Mouse (Mus musculus) kidney, embryonic 16.5 days (tissue): Measurements from ENCODE around the gene Ltbp2. TPM values are rescaled to one million over a fixed set of nuclear protein-coding genes. Genes with fewer than 3 reads are reported as not detected.

Experiments
- ATAC-seq: fragments of 200-750 bp; cut with Nextera tagmentation; 2 replicates; pipeline ENCODE4 v1.8.0; 2017; ENCODE audit warnings: moderate TSS enrichment; ENCODE audit not compliant: low FRiP score, low TSS enrichment
- H3K27ac ChIP-seq: fragments of 300-500 bp; sonication (generic); 2 replicates; pipeline ENCODE4 v1.5.1; 2014; ENCODE audit warnings: low read length
- H3K27me3 ChIP-seq: fragments of 300-500 bp; sonication (generic); 2 replicates; pipeline ENCODE4 v1.6.1; 2014; ENCODE audit warnings: low read length, control low read depth, mixed read lengths; ENCODE audit not compliant: insufficient read depth
- H3K36me3 ChIP-seq: fragments of 300-500 bp; sonication (generic); 2 replicates; pipeline ENCODE4 v1.6.1; 2014; ENCODE audit warnings: low read length, control low read depth, mixed read lengths; ENCODE audit not compliant: insufficient read depth
- H3K4me1 ChIP-seq: fragments of 300-500 bp; sonication (generic); 2 replicates; pipeline ENCODE4 v1.6.1; 2014; ENCODE audit warnings: low read length, control low read depth, mixed read lengths; ENCODE audit not compliant: insufficient read depth
- H3K4me2 ChIP-seq: fragments of 300-500 bp; sonication (generic); replicated peaks from 2 replicates; pipeline ENCODE4 v1.6.1; 2014; ENCODE audit warnings: low read depth, low read length
- H3K4me3 ChIP-seq: fragments of 300-500 bp; sonication (generic); 2 replicates; pipeline ENCODE4 v1.5.1; 2014; ENCODE audit warnings: mild to moderate bottlenecking, low read length
- H3K9ac ChIP-seq: fragments of 300-500 bp; sonication (generic); replicated peaks from 2 replicates; pipeline ENCODE4 v1.6.1; 2014; ENCODE audit warnings: low read length
- H3K9me3 ChIP-seq: fragments of 300-500 bp; sonication (generic); 2 replicates; pipeline ENCODE4 v1.6.1; 2016; ENCODE audit warnings: low read length, control low read depth
- WGBS: fragments of 180-500 bp; shearing (Covaris S2); extraction: QIAGEN DNeasy Blood & Tissue Kit; methylation state at CpG from one replicate; pipeline ENCODE4 v1.1.7; 2014; 5-methylcytosine and 5-hydroxymethylcytosine counted together
- polyA plus RNA-seq: library from polyadenylated mRNA; unstranded; fragments of >200 nt; fragmentation: Nextera tagmentation; extraction: Ambion mirVana; gene quantifications from 2 replicates; pipeline ENCODE4 v1.2.1, GENCODE M21; 2015

Gene Ltbp2
- polyA plus RNA-seq, 1 experiment from 2014 or later: 0.89 TPM

- Histone ChIP-seq H3K9me3 (no peaks in the 10 kb centered on the region), H3K27ac (no peak overlapping the region), H3K36me3 (no peaks in the 10 kb centered on the region), H3K4me2 (no peak overlapping the region), H3K9ac (no peak overlapping the region), H3K4me3 (no peak overlapping the region), H3K27me3 (no peaks in the 10 kb centered on the region), H3K4me1 (no peaks in the 10 kb centered on the region)
- WGBS: 75% methylated on average over 12 of the region's 12 CpGs
- ATAC-seq: no peak
Measured at GRCm38 (mm10) chr12:84907024-84907626, 30.8 kb upstream of the Ltbp2 start.

DNA sequence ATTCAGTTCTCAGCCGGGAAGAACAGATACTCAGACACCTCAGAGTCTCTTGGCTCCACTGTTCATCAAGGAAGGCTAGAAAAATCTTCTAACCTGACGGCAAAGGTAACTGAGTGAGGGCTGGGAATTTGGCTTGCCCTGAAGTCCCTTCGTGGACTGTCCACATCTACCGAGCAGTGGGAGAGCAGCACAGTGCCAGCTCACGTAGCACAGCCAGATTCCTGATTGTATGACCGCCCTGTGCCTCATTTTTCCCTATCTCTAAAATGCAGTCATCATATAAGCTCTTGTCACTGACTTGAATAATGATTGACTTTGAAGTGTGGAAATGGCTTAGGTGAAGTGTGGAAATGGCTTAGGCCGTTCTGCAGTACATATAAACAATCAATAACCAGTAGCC, 28.1 kb upstream of the Ltbp2 start:
- WGBS: 74% methylated on average over 7 of the region's 7 CpGs
- Histone ChIP-seq H3K4me2 (no peak overlapping the region), H3K27me3 (no peaks in the 10 kb centered on the region), H3K4me3 (no peak overlapping the region), H3K9me3 (no peaks in the 10 kb centered on the region), H3K27ac (no peak overlapping the region), H3K4me1 (no peaks in the 10 kb centered on the region), H3K36me3 (no peaks in the 10 kb centered on the region), H3K9ac (no peak overlapping the region)
- no peak for ATAC-seq

DNA sequence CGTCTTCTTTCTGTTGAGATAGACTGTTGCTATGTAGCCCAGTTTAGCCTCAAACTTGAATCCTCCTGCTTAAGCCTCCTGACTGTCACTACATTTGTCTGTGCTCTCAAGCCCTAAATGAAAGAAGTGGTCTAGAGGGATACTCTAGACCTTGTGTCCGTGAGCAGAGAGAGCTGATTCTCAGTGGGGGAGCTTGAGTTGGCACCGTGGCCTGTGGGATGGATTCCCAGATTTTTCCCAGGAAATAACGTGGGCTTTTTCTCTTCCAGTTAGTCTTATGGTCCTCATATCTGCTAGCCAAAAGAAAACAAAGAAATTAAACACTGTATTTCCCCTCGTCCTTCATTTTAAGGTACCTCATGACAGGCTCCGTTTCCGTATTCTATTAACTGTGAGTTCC, 24.0 kb upstream of the Ltbp2 start:
- no peaks in the 10 kb centered on the region for H3K27me3 ChIP-seq
- no peak overlapping the region for H3K4me2 ChIP-seq
- H3K27ac ChIP-seq: no peak overlapping the region
- WGBS: 78% methylated on average over 7 of the region's 7 CpGs
- H3K36me3 ChIP-seq: no peaks in the 10 kb centered on the region
- H3K4me1 ChIP-seq: no peaks in the 10 kb centered on the region
- H3K4me3 ChIP-seq: no peak overlapping the region
- no peaks in the 10 kb centered on the region for H3K9me3 ChIP-seq
- no peak for ATAC-seq
- H3K9ac ChIP-seq: no peak overlapping the region

DNA sequence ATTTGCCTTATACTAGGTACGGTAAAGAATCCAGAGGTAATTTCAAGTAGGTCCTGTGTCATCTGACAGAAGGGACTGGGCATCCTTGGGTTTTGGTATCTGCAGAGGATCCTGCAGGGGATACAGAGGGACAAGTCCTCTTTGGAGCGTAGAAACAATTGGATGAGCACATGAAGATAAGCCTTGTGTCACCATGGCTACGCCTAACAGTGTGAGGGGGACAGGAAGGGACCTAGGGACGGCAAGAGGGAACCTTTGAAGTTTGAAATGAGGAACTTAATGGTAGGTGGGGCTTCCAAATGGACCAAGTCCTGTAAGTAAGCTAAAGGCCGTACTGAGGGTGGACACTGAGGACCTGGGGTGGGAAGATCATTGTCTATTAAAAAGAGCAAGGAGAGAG, 21.0 kb upstream of the Ltbp2 start:
- no peak overlapping the region for H3K4me2 ChIP-seq
- ATAC-seq: no peak

DNA sequence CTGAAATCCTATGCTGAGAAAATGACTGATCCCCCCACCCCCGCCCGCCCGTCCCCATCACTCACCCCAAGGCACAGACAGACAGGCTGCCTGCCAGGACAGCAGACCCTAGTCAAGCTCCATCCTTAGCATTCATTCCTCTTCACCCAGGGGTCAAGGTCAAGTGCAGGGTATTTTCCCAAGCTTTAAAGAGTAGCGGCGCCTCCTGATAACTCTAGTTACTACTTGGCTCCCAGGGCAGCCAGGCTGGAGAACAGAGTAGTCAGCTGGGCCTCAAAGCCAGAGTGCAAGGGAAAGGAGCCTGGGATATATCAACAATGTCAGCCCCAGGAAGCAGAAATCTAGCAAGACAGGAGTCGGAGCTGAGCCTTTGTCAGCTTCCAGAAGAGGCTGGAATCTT, 19.9 kb upstream of the Ltbp2 start:
- H3K4me3 ChIP-seq: no peak overlapping the region
- no peak for ATAC-seq
- no peaks in the 10 kb centered on the region for H3K4me1 ChIP-seq
- no peak overlapping the region for H3K4me2 ChIP-seq
- H3K9me3 ChIP-seq: no peaks in the 10 kb centered on the region
- H3K27ac ChIP-seq: no peak overlapping the region
- no peak overlapping the region for H3K9ac ChIP-seq
- H3K27me3 ChIP-seq: no peaks in the 10 kb centered on the region
- 76% methylated on average over 6 of the region's 6 CpGs for WGBS
- H3K36me3 ChIP-seq: no peaks in the 10 kb centered on the region

More for the DNA sequence above, 21.0 kb upstream of the Ltbp2 start:
- no peak overlapping the region for H3K4me3 ChIP-seq
- H3K9ac ChIP-seq: no peak overlapping the region
- H3K27me3 ChIP-seq: no peaks in the 10 kb centered on the region
- H3K9me3 ChIP-seq: no peaks in the 10 kb centered on the region
- no peak overlapping the region for H3K27ac ChIP-seq
- WGBS: 65% methylated on average over 5 of the region's 5 CpGs
- no peaks in the 10 kb centered on the region for H3K4me1 ChIP-seq
- H3K36me3 ChIP-seq: no peaks in the 10 kb centered on the region

DNA sequence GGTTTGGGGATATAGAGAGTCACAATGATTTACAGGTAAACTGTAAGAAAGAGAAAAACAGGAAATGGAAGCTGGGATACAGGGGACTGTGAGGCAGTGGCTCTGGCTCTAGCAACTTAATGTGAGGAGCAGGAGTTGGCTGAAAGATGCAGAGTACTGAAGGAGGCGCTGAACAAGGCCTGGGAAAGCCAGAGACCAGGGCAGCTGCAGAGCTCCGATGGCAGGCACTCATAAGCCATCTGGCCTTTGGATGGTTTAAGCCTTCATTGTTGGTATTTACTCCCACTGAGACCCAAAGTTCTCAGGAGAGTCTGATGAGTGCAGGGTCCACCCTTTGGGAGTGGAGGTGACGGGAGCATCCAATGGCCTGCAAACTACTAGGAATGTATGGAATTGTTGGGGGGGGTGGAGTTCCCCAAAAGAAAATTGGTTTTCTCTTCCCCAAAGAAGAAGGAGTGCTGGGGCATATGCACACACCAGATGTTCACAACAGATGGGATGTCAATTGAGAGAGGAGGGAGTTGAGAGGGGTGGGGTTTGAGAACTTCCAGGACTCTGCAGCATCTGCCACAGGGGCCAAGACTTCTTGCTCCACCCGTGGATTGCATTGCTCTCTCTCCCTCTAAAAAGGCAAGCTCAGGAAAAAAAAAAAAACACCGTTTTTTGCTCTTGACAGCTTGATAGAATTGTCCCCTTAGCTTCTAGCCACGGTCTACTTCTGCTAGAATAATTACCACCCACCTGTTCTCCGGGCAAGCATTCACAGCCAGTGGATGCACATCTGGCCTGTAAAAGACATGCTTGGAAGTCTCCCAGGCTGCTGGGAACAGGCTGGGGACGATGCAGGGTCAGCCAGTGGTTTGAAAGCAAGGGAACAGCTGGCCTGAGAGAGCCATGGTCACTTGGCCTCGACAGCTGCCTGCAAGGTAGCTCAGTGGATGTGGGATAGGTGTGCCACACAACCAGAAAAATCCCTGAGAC, 17.6 kb upstream of the Ltbp2 start:
- H3K27me3 ChIP-seq: no peaks in the 10 kb centered on the region
- no peaks in the 10 kb centered on the region for H3K9me3 ChIP-seq
- H3K4me3 ChIP-seq: no peak overlapping the region
- peaks cover 7% of the 10 kb centered on the region; the same call in 1 of the 2 replicates for H3K4me1 ChIP-seq
- no peak overlapping the region for H3K9ac ChIP-seq
- ATAC-seq: no peak
- H3K27ac ChIP-seq: no peak overlapping the region
- WGBS: 40% methylated on average over 9 of the region's 9 CpGs
- no peaks in the 10 kb centered on the region for H3K36me3 ChIP-seq
- H3K4me2 ChIP-seq: no peak overlapping the region

GRCm38 (mm10) chr12:84890289-84890688, 14.0 kb upstream of the Ltbp2 start:
- WGBS: 42% methylated on average over 15 of the region's 15 CpGs
- H3K4me2 ChIP-seq: no peak overlapping the region
- H3K27ac ChIP-seq: no peak overlapping the region
- no peaks in the 10 kb centered on the region for H3K27me3 ChIP-seq
- peak; percentile 35; the same call in 1 of the 2 replicates for ATAC-seq
- H3K9me3 ChIP-seq: no peaks in the 10 kb centered on the region
- H3K9ac ChIP-seq: no peak overlapping the region
- H3K4me1 ChIP-seq: peaks cover 7% of the 10 kb centered on the region; the same call in 1 of the 2 replicates
- H3K4me3 ChIP-seq: no peak overlapping the region
- H3K36me3 ChIP-seq: no peaks in the 10 kb centered on the region

GRCm38 (mm10) chr12:84885107-84885876, 9.0 kb upstream of the Ltbp2 start:
- H3K4me1 ChIP-seq: peaks cover 3% of the 10 kb centered on the region; the same call in 1 of the 2 replicates
- H3K27me3 ChIP-seq: 0 out of 2 replicates have a peak, but pooled peaks cover 3% of the 10 kb centered on the region
- H3K36me3 ChIP-seq: no peaks in the 10 kb centered on the region
- no peak overlapping the region for H3K4me2 ChIP-seq
- H3K4me3 ChIP-seq: no peak overlapping the region
- WGBS: 65% methylated on average over 11 of the region's 11 CpGs
- 0 out of 2 replicates have a peak, but pooled peaks have one; percentile 27 for ATAC-seq
- no peak overlapping the region for H3K27ac ChIP-seq
- no peak overlapping the region for H3K9ac ChIP-seq
- H3K9me3 ChIP-seq: no peaks in the 10 kb centered on the region

DNA sequence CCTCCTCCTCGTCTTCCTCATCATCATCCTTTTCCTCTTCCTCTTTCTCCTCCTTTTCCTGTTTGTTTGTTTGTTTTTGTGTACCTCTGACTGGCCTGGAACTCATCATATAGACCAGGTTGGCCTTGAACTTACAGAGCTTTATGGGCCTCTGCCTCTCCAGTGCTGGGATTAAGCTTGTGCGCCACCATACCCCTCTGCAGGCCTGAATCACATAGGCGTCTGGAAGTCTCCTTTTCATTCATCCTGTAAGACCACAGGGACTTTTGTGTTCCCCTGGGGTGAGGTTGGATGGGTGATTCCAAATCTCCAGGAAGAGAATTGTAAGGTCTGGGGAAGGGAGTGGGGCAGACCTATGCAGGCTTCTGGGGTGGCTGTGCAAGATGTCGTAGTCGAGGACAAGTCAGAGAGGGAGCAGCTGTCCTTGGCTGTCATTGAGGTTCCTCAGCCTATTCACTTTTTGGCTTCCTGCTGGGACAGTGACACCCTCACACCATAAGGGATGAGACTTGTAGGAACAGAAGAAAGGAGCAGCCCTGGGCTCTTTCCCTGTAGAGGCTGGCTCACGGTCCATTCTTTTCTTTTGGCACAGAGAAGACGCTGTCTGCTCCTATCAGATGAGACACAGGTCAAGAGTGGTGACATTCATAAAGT, 8.2 kb upstream of the Ltbp2 start:
- Histone ChIP-seq H3K27me3 (0 out of 2 replicates have a peak, but pooled peaks cover 3% of the 10 kb centered on the region), H3K4me1 (no peaks in the 10 kb centered on the region), H3K4me2 (no peak overlapping the region), H3K9me3 (no peaks in the 10 kb centered on the region), H3K36me3 (no peaks in the 10 kb centered on the region), H3K9ac (no peak overlapping the region), H3K4me3 (no peak overlapping the region), H3K27ac (no peak overlapping the region)
- WGBS: 81% methylated on average over 7 of the region's 7 CpGs
- no peak for ATAC-seq
